17 mouse cellular contexts compared by ENCODE assay signal in the genomic region with DNA sequence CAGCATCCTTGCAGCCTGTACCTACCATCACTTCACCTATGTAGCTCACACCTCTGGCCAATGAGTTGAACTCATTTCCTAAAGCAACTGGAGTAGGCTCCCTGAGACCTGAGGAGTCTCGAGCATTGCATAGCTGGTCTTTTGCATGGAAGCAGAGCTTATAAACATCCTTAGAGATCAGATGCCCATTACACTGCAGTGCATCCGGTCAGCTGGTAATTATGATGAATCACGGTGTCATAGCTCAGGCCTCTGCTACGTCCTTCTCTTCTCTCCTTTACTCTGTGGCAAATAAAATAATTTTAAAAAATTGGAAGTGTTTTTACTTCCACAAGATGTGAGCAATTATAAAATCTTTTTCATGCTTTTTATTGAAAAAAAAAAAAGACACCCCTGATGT.
"Had no signal": no experiment of that assay in that cellular context is flagged by ENCODE, and none has a peak within 500 bp of the region (broad histone marks: within the 10 kb centered on the region; RNA-seq: fewer than 3 reads in every experiment).

No protein-coding gene starts in this region.

- ATAC-seq: midbrain, embryonic 13.5 days; midbrain, embryonic 15.5 days had no signal

- H3K36me3 ChIP-seq: midbrain, embryonic 13.5 days; midbrain, embryonic 15.5 days; neural tube, embryonic 13.5 days; neural tube, embryonic 15.5 days had no signal

- H3K4me3 ChIP-seq: midbrain, embryonic 13.5 days; midbrain, embryonic 15.5 days; neural tube, embryonic 13.5 days; neural tube, embryonic 15.5 days had no signal

- H3K4me2 ChIP-seq: midbrain, embryonic 11.5 days; midbrain, embryonic 13.5 days; midbrain, embryonic 15.5 days; neural tube, embryonic 13.5 days; neural tube, embryonic 15.5 days had no signal

- H3K9ac ChIP-seq: liver, embryonic 14.5 days; midbrain, embryonic 13.5 days; midbrain, embryonic 15.5 days; neural tube, embryonic 13.5 days; neural tube, embryonic 15.5 days had no signal

- H3K4me1 ChIP-seq: midbrain, embryonic 13.5 days; midbrain, embryonic 15.5 days; neural tube, embryonic 13.5 days; neural tube, embryonic 15.5 days had no signal

- DNase-seq: lung, adult 2 months; lung, postnatal 10 days; lung, postnatal 4 days; retina, postnatal 1 day; right cerebral cortex, adult 18-20 months; right cerebral cortex, postnatal 25 days; right cerebral cortex, postnatal 4 days; spleen, adult 18-20 months; thymus, adult 18-20 months; thymus, postnatal 14 days; thymus, postnatal 36 days had no signal

- H3K9me3 ChIP-seq: midbrain, embryonic 13.5 days; midbrain, embryonic 15.5 days; neural tube, embryonic 13.5 days; neural tube, embryonic 15.5 days had no signal

- H3K27me3 ChIP-seq: midbrain, embryonic 13.5 days; midbrain, embryonic 15.5 days; neural tube, embryonic 13.5 days; neural tube, embryonic 15.5 days had no signal

- H3K27ac ChIP-seq: liver, embryonic 14.5 days; midbrain, embryonic 13.5 days; midbrain, embryonic 15.5 days; neural tube, embryonic 13.5 days; neural tube, embryonic 15.5 days had no signal
